Mouse (Mus musculus) CD4-positive, CD25-positive, alpha-beta regulatory T cell, adult 4 months (primary cell): ENCODE measurements around the gene Pla2g5. TPM values are rescaled to one million over a fixed set of nuclear protein-coding genes. Genes with fewer than 3 reads are reported as not detected.
A peak's percentile ranks its signal among the peaks of the same experiment; 100 is the strongest.
"Not testable (repeated sequence)": the region's sequence is repeated elsewhere in the genome, so short reads cannot be mapped to it uniquely, and the experiment has no call there.

Experiments used
- ATAC-seq: one replicate; pipeline ENCODE4 v1.8.0; 2017
- polyA plus RNA-seq, 2 experiments: library from polyadenylated mRNA; unstranded; fragments of 100-300 nt; shearing (Covaris generic); gene quantifications; one replicate each; pipeline ENCODE4 v1.2.1; 2017

Pla2g5 gene
- polyA plus RNA-seq: not detected

- ATAC-seq: no peak
These were observed at the start of gene Pla2g5 for GRCm38 (mm10) chr4:138863344-138863998. Pla2g5 (minus strand) TSS chr4:138863482.

- no peak for ATAC-seq
These were observed 42.5 kb upstream of the Pla2g5 start for GRCm38 (mm10) chr4:138905624-138906337.

- no peak for ATAC-seq
These were observed 36.1 kb upstream of the Pla2g5 start for GRCm38 (mm10) chr4:138899361-138899760.

- not testable (repeated sequence) for ATAC-seq
These were observed 30.5 kb upstream of the Pla2g5 start for GRCm38 (mm10) chr4:138893789-138894188.

GRCm38 (mm10) chr4:138892655-138893054 is 29.4 kb upstream of the Pla2g5 start:
- no peak for ATAC-seq

GRCm38 (mm10) chr4:138889635-138890034 is 26.4 kb upstream of the Pla2g5 start:
- ATAC-seq: no peak

GRCm38 (mm10) chr4:138889165-138889564 is 25.9 kb upstream of the Pla2g5 start:
- ATAC-seq: no peak

- ATAC-seq: peak; percentile 32
These were observed 21.0 kb upstream of the Pla2g5 start for GRCm38 (mm10) chr4:138884261-138884660.

- no peak for ATAC-seq
These were observed 18.9 kb upstream of the Pla2g5 start for GRCm38 (mm10) chr4:138882179-138882578.

GRCm38 (mm10) chr4:138880811-138881584 is 17.7 kb upstream of the Pla2g5 start:
- ATAC-seq: no peak

- ATAC-seq: no peak
These were observed 16.5 kb upstream of the Pla2g5 start for GRCm38 (mm10) chr4:138879808-138880207.

GRCm38 (mm10) chr4:138878783-138879182 is 15.5 kb upstream of the Pla2g5 start:
- no peak for ATAC-seq

GRCm38 (mm10) chr4:138877731-138878130 is 14.4 kb upstream of the Pla2g5 start, which contains the start of gene Pla2g2e:
Pla2g2e (plus strand) TSS chr4:138877942.
- ATAC-seq: no peak

GRCm38 (mm10) chr4:138875986-138876385 is 12.7 kb upstream of the Pla2g5 start:
- ATAC-seq: no peak

- not testable (repeated sequence) for ATAC-seq
These were observed 12.0 kb upstream of the Pla2g5 start for GRCm38 (mm10) chr4:138875275-138875674.

- ATAC-seq: no peak
These were observed 10.6 kb upstream of the Pla2g5 start, which contains the start of gene Gm13030 for GRCm38 (mm10) chr4:138873864-138874263. Gm13030 (minus strand) TSS chr4:138873964.

GRCm38 (mm10) chr4:138868666-138869065 is 5.4 kb upstream of the Pla2g5 start:
- no peak for ATAC-seq

- peak; percentile 26 for ATAC-seq
These were observed 3.1 kb upstream of the Pla2g5 start for GRCm38 (mm10) chr4:138866413-138866812.

GRCm38 (mm10) chr4:138865991-138866390 is 2.7 kb upstream of the Pla2g5 start:
- no peak for ATAC-seq

GRCm38 (mm10) chr4:138865092-138865491 is 1.8 kb upstream of the Pla2g5 start:
- ATAC-seq: no peak

GRCm38 (mm10) chr4:138859728-138860127 is 3.6 kb downstream of the Pla2g5 start:
- no peak for ATAC-seq

- ATAC-seq: no peak
These were observed 4.0 kb downstream of the Pla2g5 start for GRCm38 (mm10) chr4:138859245-138859644.

GRCm38 (mm10) chr4:138858446-138858845 is 4.8 kb downstream of the Pla2g5 start:
- ATAC-seq: no peak
